Mouse (Mus musculus): ENCODE measurements around the gene Agk. TPM values are rescaled to one million over a fixed set of nuclear protein-coding genes. Genes with fewer than 3 reads are reported as not detected.
A peak's percentile ranks its signal among the peaks of the same experiment; 100 is the strongest.

The Agk gene
- polyA plus RNA-seq, 1 experiment from 2014 or later, result 13.1 TPM

DNA sequence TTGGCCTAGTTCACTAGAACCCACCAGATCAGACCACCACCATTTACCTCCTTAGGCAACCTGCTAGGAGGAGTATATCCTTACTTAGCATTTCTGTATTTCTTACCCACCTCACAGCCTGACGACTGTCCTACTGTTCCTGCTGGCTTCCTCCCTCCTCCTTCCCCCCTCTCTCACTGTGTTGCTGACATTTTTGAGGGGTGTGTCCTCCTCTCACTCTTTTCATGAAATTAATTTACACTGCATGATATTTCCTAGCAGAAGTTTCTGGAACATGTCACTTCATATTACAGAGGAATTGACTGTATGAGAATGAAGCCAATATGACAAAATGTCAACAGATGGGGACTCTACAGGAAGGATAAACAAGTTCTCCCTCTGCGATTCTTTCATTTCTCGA is 103.7 kb downstream of the Agk start:
- Histone ChIP-seq H3K27ac (no peak overlapping the region), H3K79me2 (ENCODE audit: inconsistent target) (no peaks in the 10 kb centered on the region), H3K36me3 (ENCODE audit: inconsistent target) (no peaks in the 10 kb centered on the region), H3K4me3 (ENCODE audit: inconsistent target) (no peak overlapping the region)
- WGBS (ENCODE audit: missing documents), result 75% methylated on average over 3 of the region's 3 CpGs

DNA sequence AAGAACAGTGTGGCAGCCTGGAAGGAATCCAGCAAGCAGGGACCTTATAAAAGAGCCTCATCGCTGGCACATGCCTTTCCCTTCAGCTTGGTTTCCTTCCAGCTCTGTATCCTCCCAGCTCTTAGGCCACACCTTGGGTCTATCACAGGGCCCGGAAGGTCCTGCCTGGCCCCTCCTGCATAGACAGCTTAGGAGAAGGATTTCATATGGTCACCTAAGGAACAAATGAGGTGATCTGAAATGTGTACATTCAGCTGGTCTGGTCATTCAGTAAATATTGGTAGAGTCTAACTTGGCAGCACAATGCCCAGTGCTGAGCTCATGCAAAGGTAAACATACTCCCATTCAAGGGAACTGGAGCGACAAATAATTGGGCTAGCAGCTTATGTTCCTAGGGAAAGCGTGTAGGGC is 104.6 kb downstream of the Agk start:
- H3K36me3 ChIP-seq (ENCODE audit: inconsistent target), result no peaks in the 10 kb centered on the region
- H3K79me2 ChIP-seq (ENCODE audit: inconsistent target), result no peaks in the 10 kb centered on the region
- H3K4me3 ChIP-seq (ENCODE audit: inconsistent target), result no peak overlapping the region
- no peak overlapping the region for H3K27ac ChIP-seq
- 84% methylated on average over 4 of the region's 4 CpGs for WGBS (ENCODE audit: missing documents)

DNA sequence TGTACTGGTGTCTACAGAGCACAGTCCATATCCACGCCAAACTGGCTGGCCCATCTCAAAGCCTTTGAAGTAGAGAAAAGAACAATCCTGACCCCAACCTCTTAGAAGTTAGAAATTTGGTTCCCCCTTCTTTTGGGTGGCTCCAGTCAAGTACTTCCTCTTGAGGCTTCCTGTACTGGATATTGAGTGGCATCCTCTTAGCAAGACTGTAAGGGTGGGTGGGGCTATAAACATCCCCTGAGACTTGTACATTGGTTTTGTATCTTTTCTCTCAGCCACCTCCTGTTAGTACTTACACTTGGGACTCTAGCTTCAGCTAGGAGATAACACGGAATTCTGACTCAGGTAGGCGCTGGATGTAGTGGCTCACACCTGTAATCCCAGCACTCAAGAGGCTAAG is 105.3 kb downstream of the Agk start:
- no peaks in the 10 kb centered on the region for H3K79me2 ChIP-seq (ENCODE audit: inconsistent target)
- H3K4me3 ChIP-seq (ENCODE audit: inconsistent target), result no peak overlapping the region
- 58% methylated on average over 3 of the region's 3 CpGs for WGBS (ENCODE audit: missing documents)
- H3K27ac ChIP-seq, result no peak overlapping the region
- H3K36me3 ChIP-seq (ENCODE audit: inconsistent target), result no peaks in the 10 kb centered on the region

DNA sequence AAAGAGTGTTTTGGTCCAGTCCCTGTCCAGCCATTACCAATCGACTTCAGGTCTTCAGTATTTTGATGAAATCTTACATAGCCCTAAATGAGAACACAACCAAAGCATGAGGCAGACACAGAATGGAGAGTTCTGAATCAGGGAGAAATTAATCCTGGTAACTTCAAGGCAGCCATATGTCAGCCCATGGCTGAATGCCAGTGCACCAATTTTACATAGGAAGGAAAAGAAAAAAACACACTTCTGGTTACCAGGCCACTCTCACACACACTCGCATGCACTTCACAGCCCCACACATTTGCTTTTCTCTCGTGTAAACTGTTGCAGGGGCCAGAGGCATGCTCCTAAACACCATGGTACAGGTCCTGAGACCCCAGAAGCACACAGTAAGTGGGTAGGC is 105.9 kb downstream of the Agk start:
- Histone ChIP-seq H3K36me3 (ENCODE audit: inconsistent target) (no peaks in the 10 kb centered on the region), H3K4me3 (ENCODE audit: inconsistent target) (no peak overlapping the region), H3K27ac (no peak overlapping the region), H3K79me2 (ENCODE audit: inconsistent target) (no peaks in the 10 kb centered on the region)
- WGBS (ENCODE audit: missing documents), result 79% methylated on average over 3 of the region's 3 CpGs

DNA sequence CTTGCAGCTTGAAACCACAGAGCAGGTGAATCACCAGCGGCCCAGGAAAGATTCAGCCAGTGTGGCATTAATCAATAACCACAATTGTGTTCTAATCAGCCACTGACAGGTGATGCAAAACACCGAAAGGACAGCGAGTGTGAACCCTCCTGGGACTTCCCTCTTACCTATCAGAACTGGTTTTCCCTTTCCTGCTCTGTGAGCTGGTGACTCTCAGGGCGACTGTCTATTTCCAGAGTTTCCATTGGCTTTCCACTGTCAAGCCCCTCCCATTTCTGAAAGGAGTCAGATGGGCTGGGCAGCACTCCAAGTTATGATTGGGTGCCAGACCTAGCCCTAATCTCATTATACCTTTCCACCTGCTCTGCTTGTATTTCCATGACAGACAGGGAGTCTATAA is 106.4 kb downstream of the Agk start:
- Histone ChIP-seq H3K27ac (no peak overlapping the region), H3K79me2 (ENCODE audit: inconsistent target) (no peaks in the 10 kb centered on the region), H3K36me3 (ENCODE audit: inconsistent target) (no peaks in the 10 kb centered on the region), H3K4me3 (ENCODE audit: inconsistent target) (no peak overlapping the region)
- WGBS (ENCODE audit: missing documents), result 88% methylated on average over 4 of the region's 4 CpGs

DNA sequence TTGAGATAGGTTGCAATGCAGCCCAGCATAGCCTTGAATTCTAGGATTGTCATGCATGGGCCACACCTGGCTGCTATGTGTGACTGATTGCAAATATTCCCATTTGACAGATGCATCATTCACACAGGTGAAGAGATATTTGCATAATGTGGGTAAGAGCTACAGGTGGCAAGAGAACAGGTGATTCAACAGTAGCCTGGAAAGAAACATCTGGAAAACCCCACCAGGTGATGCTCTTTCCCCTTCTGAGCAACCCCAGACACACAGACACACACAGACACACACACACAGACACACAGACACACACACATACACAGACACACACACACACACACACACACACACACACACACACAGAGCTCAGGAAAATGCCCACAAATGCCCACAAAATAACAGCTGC is 106.8 kb downstream of the Agk start:
- no peaks in the 10 kb centered on the region for H3K79me2 ChIP-seq (ENCODE audit: inconsistent target)
- H3K36me3 ChIP-seq (ENCODE audit: inconsistent target), result no peaks in the 10 kb centered on the region
- no peak overlapping the region for H3K27ac ChIP-seq
- no peak overlapping the region for H3K4me3 ChIP-seq (ENCODE audit: inconsistent target)

DNA sequence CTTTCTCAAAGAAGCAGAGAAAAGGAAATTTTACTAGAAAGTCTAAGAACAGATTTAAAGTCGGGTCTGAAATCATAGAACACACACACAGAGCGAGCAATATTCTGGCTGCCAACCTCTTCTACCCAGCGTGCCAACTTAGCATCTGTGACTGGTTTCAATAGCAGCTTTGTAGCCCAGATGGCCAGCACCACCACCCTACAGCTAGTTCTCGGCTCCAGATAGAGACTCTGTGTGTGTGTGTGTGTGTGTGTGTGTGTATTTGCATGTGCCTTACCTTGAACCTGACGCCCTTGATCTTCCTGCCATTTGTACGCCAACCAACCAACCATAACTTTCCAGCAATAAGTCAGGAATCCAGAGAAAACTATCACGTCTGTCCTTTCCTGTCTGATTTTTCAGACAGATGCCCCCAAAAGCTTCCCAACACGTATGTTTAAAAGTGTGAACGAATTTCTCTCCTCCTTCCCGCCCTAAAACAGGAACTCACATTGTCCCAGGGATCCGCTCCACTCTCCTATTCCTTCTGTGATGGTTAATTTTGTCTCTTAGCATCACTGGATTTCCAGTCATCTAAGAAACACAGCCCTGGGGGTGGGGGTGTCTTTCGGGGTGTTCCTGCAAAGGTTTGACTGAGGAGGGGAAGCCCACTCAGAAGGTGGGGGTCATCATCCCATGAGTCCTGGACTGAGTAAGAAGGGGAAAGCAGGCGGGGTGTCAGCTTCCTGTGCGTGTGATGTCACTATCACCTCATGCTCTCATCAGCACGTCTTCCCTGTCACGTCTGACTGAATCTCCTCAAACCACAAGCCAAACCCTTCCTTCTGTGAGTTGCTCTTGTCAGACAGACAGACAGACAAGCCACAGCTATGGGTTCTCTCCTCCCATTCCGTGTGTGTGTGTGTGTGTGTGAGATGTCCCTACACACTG is 107.6 kb downstream of the Agk start:
- Histone ChIP-seq H3K27ac (no peak overlapping the region), H3K79me2 (ENCODE audit: inconsistent target) (no peaks in the 10 kb centered on the region), H3K36me3 (ENCODE audit: inconsistent target) (no peaks in the 10 kb centered on the region), H3K4me3 (ENCODE audit: inconsistent target) (no peak overlapping the region)
- 92% methylated on average over 17 of the region's 17 CpGs for WGBS (ENCODE audit: missing documents)

DNA sequence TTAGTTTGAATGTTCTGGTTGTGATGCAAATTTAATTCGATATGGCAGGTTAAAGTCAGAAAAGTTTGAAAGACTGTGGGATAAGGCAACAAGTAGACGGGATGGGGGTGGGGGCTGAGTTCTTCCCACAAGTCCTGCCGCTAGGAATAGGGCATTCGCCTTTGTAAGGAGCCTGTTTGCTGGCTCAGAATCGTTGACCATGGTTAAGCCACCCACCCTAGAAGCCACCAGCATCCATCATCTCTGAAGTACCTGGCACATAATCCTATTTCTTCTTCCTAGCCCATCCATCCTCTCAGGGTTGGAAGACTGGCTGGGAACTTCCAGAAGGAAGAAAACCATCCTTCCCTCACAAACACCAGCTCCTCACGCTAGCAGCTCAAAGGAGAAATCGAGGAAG is 109.7 kb downstream of the Agk start:
- Histone ChIP-seq H3K36me3 (ENCODE audit: inconsistent target) (no peaks in the 10 kb centered on the region), H3K4me3 (ENCODE audit: inconsistent target) (peak overlapping the region; percentile 42; the same call in 1 of the 2 replicates), H3K79me2 (ENCODE audit: inconsistent target) (no peaks in the 10 kb centered on the region), H3K27ac (no peak overlapping the region)
- 54% methylated on average over 7 of the region's 7 CpGs for WGBS (ENCODE audit: missing documents)

DNA sequence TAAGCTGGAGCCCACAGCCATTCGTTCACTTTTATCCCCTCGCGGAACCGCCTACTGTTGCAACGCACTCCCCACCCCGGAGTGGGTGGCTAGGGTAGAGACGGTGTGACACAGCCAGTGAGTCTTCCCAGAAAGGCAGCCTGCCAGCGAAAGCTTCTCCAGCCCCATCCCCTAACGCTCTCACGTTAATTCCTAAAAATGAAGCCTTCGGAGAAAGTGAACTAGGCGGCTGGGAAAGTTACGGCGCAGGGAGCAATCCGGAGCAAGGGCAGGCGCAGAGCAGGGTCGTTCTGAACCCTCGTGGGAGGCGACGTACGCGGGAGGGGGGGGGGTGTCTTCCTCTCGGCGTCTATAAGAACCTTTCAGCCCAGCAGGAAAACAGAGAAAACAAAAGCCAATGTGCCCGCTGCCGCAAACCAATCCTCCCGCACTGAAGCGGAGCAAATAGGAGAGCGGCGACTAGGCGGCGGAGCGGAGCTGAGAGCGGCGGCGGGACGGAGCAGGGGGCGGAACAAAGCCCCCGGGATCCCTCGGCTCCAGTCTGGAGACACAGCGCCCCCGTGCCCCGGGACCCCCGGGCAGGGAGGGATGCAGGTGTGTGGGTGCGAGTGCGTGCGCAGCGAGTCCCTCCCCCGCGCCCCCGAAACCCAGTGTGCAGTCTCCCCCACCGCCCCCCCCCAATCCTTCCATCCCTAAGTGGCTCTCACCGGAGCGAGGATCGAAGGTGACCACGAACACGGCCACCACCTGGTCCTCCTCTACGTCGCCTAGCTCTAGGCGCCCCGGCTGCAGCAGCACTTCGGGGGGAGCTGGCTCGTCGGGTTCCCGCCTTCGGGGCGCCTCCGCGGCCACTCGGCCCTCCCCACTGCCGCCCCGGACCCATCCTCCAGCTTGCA is 110.4 kb downstream of the Agk start:
- no peaks in the 10 kb centered on the region for H3K36me3 ChIP-seq (ENCODE audit: inconsistent target)
- 2% methylated on average over 55 of the region's 72 CpGs for WGBS (ENCODE audit: missing documents)
- no peak overlapping the region for H3K27ac ChIP-seq
- peak overlapping the region; percentile 42 for H3K4me3 ChIP-seq (ENCODE audit: inconsistent target)
- H3K79me2 ChIP-seq (ENCODE audit: inconsistent target), result no peaks in the 10 kb centered on the region

DNA sequence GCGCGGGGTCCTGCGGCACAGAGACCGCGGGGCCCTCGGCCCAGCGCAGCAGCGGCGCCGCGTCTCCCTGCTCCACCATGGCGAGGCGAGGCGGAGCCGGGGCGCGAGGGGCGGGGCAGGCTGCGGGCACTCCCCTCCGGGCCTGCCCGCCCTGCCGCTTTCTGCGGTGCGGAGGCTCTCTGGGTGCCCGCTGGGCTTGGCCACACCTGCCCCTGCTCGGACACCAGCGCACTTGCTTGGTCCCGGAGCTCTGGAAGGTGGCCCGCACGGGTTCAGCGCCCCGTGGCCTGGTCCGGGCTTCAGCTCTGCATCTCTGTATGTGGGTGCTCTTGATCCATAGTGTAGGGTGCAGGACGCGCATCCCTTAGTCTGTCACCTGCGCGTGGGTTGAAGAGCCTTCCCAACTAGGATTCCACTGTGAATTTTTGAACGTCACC is 111.1 kb downstream of the Agk start, which contains the start of gene E330009J07Rik:
TSS of gene E330009J07Rik (minus strand) at position 89 of the 437 bp plus-strand sequence.
- Histone ChIP-seq H3K36me3 (ENCODE audit: inconsistent target) (no peaks in the 10 kb centered on the region), H3K27ac (no peak within 1 kb of the TSS), H3K79me2 (ENCODE audit: inconsistent target) (no peaks in the 10 kb centered on the region), H3K4me3 (ENCODE audit: inconsistent target) (peak within 1 kb of the TSS; percentile 42)
- WGBS (ENCODE audit: missing documents), result 2% methylated on average over 32 of the region's 38 CpGs

DNA sequence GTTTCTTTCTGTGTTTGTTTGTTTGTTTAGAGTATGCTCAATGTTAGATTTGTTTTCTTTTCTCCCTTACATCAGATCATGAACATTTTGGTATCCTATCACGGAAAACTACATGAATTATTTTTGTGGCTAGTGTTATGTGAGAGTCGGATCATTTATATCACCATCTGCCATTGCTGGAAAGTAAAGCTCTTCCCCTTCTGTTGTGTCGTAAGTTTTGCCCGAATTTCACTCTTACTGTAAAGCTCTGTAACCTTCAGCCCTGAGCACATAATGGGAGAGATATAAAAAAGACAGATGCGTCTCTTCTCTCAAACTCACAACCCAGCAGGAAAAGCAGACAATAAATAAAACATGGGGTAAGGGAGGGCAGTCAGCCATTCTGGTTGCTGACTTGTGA is 114.0 kb downstream of the Agk start, which contains the start of gene Wee2:
TSS of gene Wee2 (plus strand) at position 153 of the 400 bp plus-strand sequence.
- H3K27ac ChIP-seq, result no peak within 1 kb of the TSS
- H3K36me3 ChIP-seq (ENCODE audit: inconsistent target), result no peaks in the 10 kb centered on the region
- H3K79me2 ChIP-seq (ENCODE audit: inconsistent target), result no peaks in the 10 kb centered on the region
- H3K4me3 ChIP-seq (ENCODE audit: inconsistent target), result no peak within 1 kb of the TSS
- WGBS (ENCODE audit: missing documents), result 73% methylated on average over 5 of the region's 5 CpGs

DNA sequence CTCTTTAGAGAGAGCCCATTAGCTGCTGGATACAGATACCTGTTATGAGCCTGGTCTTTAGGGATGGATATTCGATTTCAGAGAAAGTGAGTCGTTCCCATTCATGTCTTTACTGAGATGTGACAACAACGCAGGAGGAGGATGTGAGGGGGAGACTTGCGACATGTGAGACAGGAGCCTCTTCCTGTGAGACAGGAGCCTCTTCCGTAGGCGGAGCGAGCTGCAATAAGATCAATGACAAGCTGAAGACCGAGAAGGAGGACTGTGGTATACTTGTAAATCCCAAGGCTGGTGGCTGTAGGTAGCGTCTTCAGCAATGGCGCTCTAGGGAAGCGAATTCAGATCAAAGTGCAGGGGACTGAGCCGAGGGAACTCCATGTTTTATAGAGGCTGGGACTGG is 114.8 kb downstream of the Agk start:
- no peak overlapping the region for H3K27ac ChIP-seq
- H3K36me3 ChIP-seq (ENCODE audit: inconsistent target), result no peaks in the 10 kb centered on the region
- no peaks in the 10 kb centered on the region for H3K79me2 ChIP-seq (ENCODE audit: inconsistent target)
- H3K4me3 ChIP-seq (ENCODE audit: inconsistent target), result no peak overlapping the region
- WGBS (ENCODE audit: missing documents), result 31% methylated on average over 12 of the region's 12 CpGs

DNA sequence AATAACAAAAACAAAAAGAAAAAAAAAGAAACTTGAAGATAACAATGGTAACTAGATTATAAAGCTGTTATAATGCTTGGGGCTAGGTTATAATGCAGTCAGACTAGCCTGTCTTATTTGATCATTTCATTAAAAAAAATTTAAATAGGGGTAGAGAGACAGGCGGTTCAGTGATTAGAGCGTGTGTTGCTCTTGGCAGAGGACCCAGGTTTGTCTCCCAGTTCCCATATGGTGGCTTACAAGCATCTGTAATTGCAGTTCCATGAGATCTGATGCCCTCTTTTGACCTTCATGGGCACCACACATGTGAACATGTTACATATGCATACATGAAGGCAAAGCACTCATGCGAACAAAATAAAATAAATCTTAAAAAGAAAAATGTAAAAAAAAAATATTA is 116.3 kb downstream of the Agk start:
- WGBS (ENCODE audit: missing documents), result 90% methylated on average over 2 of the region's 3 CpGs
- Histone ChIP-seq H3K36me3 (ENCODE audit: inconsistent target) (no peaks in the 10 kb centered on the region), H3K4me3 (ENCODE audit: inconsistent target) (no peak overlapping the region), H3K27ac (no peak overlapping the region), H3K79me2 (ENCODE audit: inconsistent target) (no peaks in the 10 kb centered on the region)

DNA sequence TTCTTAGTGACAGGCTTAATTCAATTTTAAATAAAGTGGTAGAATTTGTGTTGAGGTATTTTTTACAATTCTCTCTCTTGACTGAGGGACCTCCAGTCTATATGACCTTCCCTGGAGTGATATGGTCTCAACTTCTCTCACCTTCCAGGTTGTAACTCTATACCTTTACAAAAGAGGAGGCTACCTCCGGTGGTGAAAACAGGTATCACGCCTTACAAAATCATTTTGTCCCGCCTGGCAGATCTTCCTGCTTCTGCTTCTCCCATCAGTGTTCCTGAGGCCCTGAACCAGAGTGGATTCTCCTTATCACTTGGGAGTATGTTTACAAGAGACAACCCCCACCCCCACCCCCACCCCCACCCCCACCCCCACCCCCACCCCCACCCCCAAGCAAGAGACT is 116.8 kb downstream of the Agk start:
- no peaks in the 10 kb centered on the region for H3K79me2 ChIP-seq (ENCODE audit: inconsistent target)
- no peaks in the 10 kb centered on the region for H3K36me3 ChIP-seq (ENCODE audit: inconsistent target)
- 53% methylated on average over 3 of the region's 3 CpGs for WGBS (ENCODE audit: missing documents)
- no peak overlapping the region for H3K27ac ChIP-seq
- no peak overlapping the region for H3K4me3 ChIP-seq (ENCODE audit: inconsistent target)
